Mouse (Mus musculus) intestine, embryonic 15.5 days (tissue): ENCODE data around the gene Stab2. TPM values are rescaled to one million over a fixed set of nuclear protein-coding genes. Genes with fewer than 3 reads are reported as not detected.

ENCODE experiments used
- ATAC-seq: fragments of 200-750 bp; cut with Nextera tagmentation; 2 replicates; pipeline ENCODE4 v1.8.0; 2017; ENCODE audit warnings: moderate TSS enrichment, moderate library complexity
- H3K27ac ChIP-seq: fragments of 300-500 bp; sonication (generic); 2 replicates; pipeline ENCODE4 v1.5.1; 2015; ENCODE audit warnings: mild to moderate bottlenecking, inconsistent platforms
- H3K27me3 ChIP-seq: fragments of 300-500 bp; sonication (generic); replicated peaks from 2 replicates; pipeline ENCODE4 v1.6.1; 2015; ENCODE audit warnings: inconsistent platforms
- H3K36me3 ChIP-seq: fragments of 300-500 bp; sonication (generic); 2 replicates; pipeline ENCODE4 v1.6.1; 2015; ENCODE audit warnings: inconsistent platforms
- H3K4me1 ChIP-seq: fragments of 300-500 bp; sonication (generic); replicated peaks from 2 replicates; pipeline ENCODE4 v1.6.1; 2015; ENCODE audit warnings: inconsistent platforms
- H3K4me2 ChIP-seq: fragments of 300-500 bp; sonication (generic); replicated peaks from 2 replicates; pipeline ENCODE4 v1.6.1; 2015; ENCODE audit warnings: mild to moderate bottlenecking, inconsistent platforms
- H3K4me3 ChIP-seq: fragments of 300-500 bp; sonication (generic); replicated peaks from 2 replicates; pipeline ENCODE4 v1.5.1; 2015; ENCODE audit warnings: inconsistent platforms
- H3K9ac ChIP-seq: fragments of 300-500 bp; sonication (generic); 2 replicates; pipeline ENCODE4 v1.6.1; 2015; ENCODE audit warnings: inconsistent platforms
- H3K9me3 ChIP-seq: fragments of 300-500 bp; sonication (generic); 2 replicates; pipeline ENCODE4 v1.6.1; 2016; ENCODE audit warnings: inconsistent platforms
- WGBS: fragments of 180-500 bp; shearing (Covaris S2); methylation state at CpG from one replicate; pipeline ENCODE4 v1.1.7; 2015; 5-methylcytosine and 5-hydroxymethylcytosine counted together
- polyA plus RNA-seq: library from polyadenylated mRNA; unstranded; fragments of >200 nt; fragmentation: Nextera tagmentation; extraction: Ambion mirVana; gene quantifications from 2 replicates; pipeline ENCODE4 v1.2.1, GENCODE M21; 2015

Gene Stab2
- 1.1 TPM in 2 replicates for polyA plus RNA-seq

DNA sequence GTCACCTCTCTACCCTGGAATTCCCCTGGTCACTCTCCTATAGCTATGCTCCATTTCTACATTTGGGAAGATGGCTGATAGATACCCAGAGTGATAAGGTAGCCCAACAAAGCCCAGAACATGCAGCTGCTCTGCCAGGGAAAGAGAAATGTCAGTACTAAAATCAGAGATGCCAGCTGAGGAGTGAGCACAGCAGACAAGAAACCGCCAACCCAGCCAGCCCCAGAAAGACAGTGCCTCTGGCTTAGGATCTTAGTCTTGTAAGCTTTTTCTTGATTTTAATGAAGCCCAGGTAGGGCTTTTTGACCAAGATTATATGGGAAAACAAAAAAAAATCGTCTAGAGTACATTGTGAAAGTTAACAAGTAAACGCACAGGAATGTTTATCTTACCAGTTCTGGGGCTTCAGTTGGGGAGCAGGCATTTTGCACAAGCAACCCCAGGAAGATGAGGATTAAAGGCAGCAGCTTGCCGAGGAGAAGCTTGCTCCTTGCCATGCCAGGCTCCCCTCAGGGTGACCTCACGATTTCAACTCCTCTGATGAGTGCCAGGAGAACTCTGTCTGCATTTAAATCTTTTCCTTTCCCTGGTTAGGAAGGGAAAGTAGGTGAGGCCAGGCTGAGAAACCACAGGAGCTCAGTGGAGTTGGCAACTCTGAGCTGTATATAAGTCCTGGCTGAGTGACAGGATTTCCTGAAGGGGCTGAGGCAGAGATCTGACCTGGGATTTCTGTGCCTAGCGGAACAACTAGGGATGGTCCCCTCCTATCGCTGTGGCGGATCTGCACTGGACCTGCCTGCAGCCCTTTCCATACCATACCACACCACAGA, at the start of gene Stab2:
TSS of gene Stab2 (minus strand) at position 641 of the 830 bp plus-strand sequence.
- Histone ChIP-seq H3K4me1 (no peaks in the 10 kb centered on the region), H3K27ac (no peak within 1 kb of the TSS), H3K4me3 (no peak within 1 kb of the TSS), H3K27me3 (no peaks in the 10 kb centered on the region), H3K9ac (no peak within 1 kb of the TSS), H3K9me3 (no peaks in the 10 kb centered on the region), H3K4me2 (no peak within 1 kb of the TSS), H3K36me3 (no peaks in the 10 kb centered on the region)
- no peak for ATAC-seq
- 51% methylated on average over 8 of the region's 8 CpGs for WGBS

DNA sequence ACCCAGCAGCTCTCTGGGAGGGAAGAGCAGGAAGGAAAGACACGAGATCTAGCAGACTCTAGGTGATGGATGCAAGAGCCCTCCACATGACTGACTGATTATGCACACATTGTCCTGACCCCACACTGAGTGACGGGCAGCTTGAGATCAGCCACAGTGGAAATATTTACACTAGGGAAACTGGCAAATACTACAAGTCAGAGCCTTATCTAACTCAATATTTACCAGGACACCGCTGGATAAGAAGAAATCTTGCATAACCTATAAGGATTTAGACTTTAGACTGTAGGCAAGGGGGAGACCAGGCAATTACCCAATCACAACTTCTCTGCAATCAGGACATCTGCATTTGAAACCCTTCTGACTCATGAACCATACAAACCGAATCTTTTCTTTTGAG, 43.9 kb upstream of the Stab2 start:
- peak; percentile 92 for ATAC-seq
- no peaks in the 10 kb centered on the region for H3K27me3 ChIP-seq
- H3K27ac ChIP-seq, result no peak overlapping the region
- H3K36me3 ChIP-seq, result no peaks in the 10 kb centered on the region
- H3K4me3 ChIP-seq, result no peak overlapping the region
- H3K4me1 ChIP-seq, result no peaks in the 10 kb centered on the region
- no peak overlapping the region for H3K9ac ChIP-seq
- no peaks in the 10 kb centered on the region for H3K9me3 ChIP-seq
- WGBS, result 29% methylated on average over 4 of the region's 4 CpGs
- H3K4me2 ChIP-seq, result no peak overlapping the region

DNA sequence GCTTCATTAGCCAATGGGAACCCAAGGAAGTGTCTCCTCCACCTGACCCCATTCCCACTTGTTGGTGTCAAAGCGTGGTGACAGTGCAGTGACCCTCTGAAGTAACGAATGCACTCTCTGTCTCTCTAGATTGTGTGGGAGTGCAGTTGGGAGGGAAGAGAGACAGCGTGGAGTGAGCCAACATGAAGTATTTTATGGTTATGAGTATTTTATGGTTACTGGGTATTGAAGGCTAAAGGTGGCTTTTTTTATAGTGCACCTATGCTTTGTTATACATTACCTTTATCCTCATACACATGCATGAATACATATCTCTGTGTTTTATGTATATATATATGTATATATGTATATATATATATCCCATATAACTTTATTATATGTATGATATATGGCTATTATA, 41.4 kb upstream of the Stab2 start:
- Histone ChIP-seq H3K4me1 (no peaks in the 10 kb centered on the region), H3K27me3 (no peaks in the 10 kb centered on the region), H3K27ac (no peak overlapping the region), H3K4me3 (no peak overlapping the region), H3K9ac (no peak overlapping the region), H3K9me3 (no peaks in the 10 kb centered on the region), H3K4me2 (no peak overlapping the region), H3K36me3 (no peaks in the 10 kb centered on the region)
- ATAC-seq, result peak; percentile 42; the same call in 1 of the 2 replicates
- 59% methylated on average over 3 of the region's 3 CpGs for WGBS

DNA sequence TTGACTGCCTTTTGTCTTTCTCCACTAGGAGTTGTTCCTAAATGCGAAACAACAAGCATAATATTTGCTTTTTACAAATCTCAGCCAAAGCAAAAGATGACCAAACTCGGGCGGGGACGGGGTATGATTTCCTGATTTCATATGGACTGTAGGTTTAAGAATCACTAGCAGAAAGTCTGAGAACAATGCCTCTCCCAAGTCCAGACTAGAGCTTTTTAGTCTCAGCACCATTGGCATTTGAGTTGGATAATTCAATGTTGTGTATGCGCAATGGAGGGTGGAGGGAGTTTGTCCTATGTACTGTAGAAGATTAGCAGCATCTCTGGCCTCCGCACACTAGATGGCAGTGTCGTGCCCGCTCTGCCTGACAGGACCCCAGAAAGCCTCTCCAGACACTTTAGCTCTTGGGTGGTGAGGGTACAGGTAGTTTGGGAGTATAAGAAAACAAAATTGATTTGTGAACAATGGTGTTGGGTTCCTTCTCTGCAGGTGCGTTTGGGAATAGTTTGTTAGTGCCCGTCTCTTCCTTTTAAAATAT, 39.2 kb upstream of the Stab2 start:
- ATAC-seq, result no peak
- Histone ChIP-seq H3K27me3 (no peaks in the 10 kb centered on the region), H3K27ac (no peak overlapping the region), H3K9me3 (no peaks in the 10 kb centered on the region), H3K36me3 (no peaks in the 10 kb centered on the region), H3K4me1 (no peaks in the 10 kb centered on the region), H3K4me2 (no peak overlapping the region), H3K9ac (no peak overlapping the region), H3K4me3 (no peak overlapping the region)
- 83% methylated on average over 10 of the region's 10 CpGs for WGBS

DNA sequence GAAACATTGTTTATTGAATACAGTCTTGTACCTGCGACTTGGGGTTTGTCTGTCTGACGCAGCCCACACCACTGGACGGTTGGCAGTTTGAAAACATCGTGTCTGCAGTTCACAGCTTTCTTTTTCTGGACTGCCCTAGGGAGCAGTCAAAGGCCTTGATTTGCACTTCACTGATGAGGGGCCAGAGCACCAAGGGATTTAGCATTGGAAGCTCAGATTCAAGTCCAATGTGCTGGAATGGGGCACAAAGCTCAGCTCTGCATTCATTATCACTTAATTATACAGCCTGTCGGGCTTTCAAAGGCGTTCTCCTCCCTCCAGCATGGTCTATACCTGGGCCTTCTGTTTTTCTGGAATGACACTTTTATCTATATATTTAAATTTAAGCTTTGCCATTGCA, 38.6 kb upstream of the Stab2 start:
- Histone ChIP-seq H3K9ac (no peak overlapping the region), H3K4me3 (no peak overlapping the region), H3K9me3 (no peaks in the 10 kb centered on the region), H3K36me3 (no peaks in the 10 kb centered on the region), H3K27me3 (no peaks in the 10 kb centered on the region), H3K4me1 (no peaks in the 10 kb centered on the region), H3K27ac (no peak overlapping the region), H3K4me2 (no peak overlapping the region)
- 38% methylated on average over 6 of the region's 6 CpGs for WGBS
- no peak for ATAC-seq

DNA sequence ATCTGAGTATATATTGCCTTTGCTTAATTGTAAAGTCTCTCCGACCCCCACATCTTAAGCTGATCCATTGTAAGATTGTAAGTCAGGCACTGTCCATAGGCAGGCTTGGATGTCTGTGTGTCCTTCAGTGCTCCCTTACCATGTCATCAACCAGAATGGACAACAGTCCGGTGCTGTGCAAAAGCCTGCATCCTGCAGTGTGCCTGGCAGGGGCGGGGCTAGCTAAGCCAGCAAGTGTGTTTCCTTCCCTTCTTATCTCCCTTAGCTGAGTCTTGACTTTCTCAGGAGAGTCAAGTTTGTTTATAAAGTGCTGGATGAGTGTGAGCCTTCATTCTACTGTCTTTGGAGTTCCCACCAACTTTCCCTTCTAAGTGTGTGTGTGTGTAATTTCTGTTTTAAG, 37.4 kb upstream of the Stab2 start:
- no peak for ATAC-seq
- 49% methylated on average over 3 of the region's 3 CpGs for WGBS
- H3K27me3 ChIP-seq, result no peaks in the 10 kb centered on the region

DNA sequence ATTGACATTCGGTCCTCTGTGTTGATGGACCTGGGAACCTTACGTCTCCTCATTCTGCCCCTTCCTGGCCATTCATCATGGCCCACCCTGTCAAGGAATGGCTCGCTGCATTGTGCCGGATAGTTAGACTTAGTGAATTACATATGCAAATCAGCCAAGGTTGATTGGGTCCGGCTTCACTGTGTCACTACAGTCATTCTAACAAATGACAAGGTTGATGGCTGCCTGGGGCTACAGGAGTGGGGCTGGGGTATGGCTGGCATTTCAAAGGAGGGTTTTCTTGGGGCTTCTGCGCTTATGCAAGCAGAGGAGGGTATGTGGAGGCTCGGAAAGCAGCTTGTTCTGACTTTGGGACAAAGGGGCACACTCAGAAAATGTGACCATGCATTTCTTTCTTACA, 33.4 kb upstream of the Stab2 start:
- Histone ChIP-seq H3K9ac (no peak overlapping the region), H3K4me1 (no peaks in the 10 kb centered on the region), H3K27me3 (no peaks in the 10 kb centered on the region), H3K4me2 (no peak overlapping the region), H3K4me3 (no peak overlapping the region), H3K9me3 (no peaks in the 10 kb centered on the region), H3K27ac (no peak overlapping the region), H3K36me3 (no peaks in the 10 kb centered on the region)
- WGBS, result 89% methylated on average over 7 of the region's 7 CpGs
- ATAC-seq, result no peak

More for the DNA sequence above, 37.4 kb upstream of the Stab2 start:
- H3K9ac ChIP-seq, result no peak overlapping the region
- H3K27ac ChIP-seq, result no peak overlapping the region
- no peak overlapping the region for H3K4me3 ChIP-seq
- no peak overlapping the region for H3K4me2 ChIP-seq
- H3K4me1 ChIP-seq, result no peaks in the 10 kb centered on the region
- H3K9me3 ChIP-seq, result no peaks in the 10 kb centered on the region
- H3K36me3 ChIP-seq, result no peaks in the 10 kb centered on the region

DNA sequence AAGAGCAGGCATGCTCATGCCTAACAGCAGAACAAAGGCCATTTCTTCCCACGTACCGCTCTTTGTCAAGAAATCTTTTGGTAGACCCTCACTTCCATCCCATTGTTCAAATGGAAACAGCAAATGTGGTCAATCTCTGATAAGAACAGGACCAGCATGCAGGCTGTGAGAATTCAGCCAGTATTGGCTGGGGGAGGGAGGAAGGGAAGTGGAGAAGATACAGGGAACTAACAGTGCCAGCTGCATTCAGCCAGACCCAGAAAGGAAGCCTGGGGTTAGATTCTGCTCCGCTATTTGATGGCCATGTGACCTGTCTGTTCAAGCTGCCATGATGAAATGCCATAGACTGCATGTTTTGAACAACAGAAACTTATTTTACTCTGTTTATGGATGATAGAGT, 32.0 kb upstream of the Stab2 start:
- H3K36me3 ChIP-seq, result no peaks in the 10 kb centered on the region
- no peaks in the 10 kb centered on the region for H3K9me3 ChIP-seq
- ATAC-seq, result no peak
- no peak overlapping the region for H3K27ac ChIP-seq
- H3K4me2 ChIP-seq, result no peak overlapping the region
- no peaks in the 10 kb centered on the region for H3K27me3 ChIP-seq
- H3K9ac ChIP-seq, result no peak overlapping the region
- 84% methylated on average over 3 of the region's 3 CpGs for WGBS
- H3K4me3 ChIP-seq, result no peak overlapping the region
- no peaks in the 10 kb centered on the region for H3K4me1 ChIP-seq

DNA sequence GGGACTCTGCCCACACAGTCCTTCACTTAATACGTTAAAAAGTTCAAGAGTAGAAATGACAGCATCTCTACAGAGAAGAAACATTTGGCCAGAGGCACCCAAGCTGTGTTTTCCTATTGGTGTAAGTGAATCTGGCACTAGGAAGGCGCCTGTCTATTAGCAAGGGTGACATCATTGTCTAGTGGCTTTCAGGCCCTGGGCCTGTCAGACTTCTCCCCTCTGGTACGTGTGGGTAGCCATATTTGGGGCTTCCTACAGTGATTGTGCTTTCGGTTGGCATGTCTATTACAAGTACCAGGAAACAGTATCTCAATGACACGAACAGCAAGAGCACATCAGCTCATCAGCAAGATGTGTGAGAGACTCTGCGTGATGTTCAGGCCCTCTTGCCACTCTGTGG, 31.5 kb upstream of the Stab2 start:
- no peaks in the 10 kb centered on the region for H3K4me1 ChIP-seq
- WGBS, result 85% methylated on average over 6 of the region's 6 CpGs
- no peak for ATAC-seq
- no peaks in the 10 kb centered on the region for H3K36me3 ChIP-seq
- no peaks in the 10 kb centered on the region for H3K9me3 ChIP-seq
- H3K27ac ChIP-seq, result no peak overlapping the region
- no peak overlapping the region for H3K9ac ChIP-seq
- no peaks in the 10 kb centered on the region for H3K27me3 ChIP-seq
- H3K4me2 ChIP-seq, result no peak overlapping the region
- H3K4me3 ChIP-seq, result no peak overlapping the region

DNA sequence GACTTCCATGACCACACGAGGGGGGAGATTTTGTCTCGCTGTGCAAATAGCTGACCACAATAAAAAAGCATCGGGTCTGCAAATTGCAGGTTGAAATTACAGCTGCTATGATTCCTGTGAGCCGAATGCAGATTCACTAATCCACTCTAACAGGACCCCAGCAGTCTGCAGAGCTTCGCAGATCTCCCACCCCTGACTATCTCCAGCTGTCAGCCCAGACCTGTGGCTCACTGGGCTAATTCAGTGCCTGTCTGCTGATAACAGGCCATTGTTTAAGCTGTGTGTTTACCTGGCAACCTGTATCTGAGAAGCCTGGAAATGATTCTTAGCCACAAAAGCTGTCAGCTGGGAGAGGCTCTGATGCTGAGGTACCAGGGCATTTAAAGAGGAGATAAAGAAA, 29.2 kb upstream of the Stab2 start:
- no peaks in the 10 kb centered on the region for H3K36me3 ChIP-seq
- no peaks in the 10 kb centered on the region for H3K9me3 ChIP-seq
- WGBS, result 37% methylated on average over 5 of the region's 5 CpGs
- no peak overlapping the region for H3K27ac ChIP-seq
- ATAC-seq, result no peak
- H3K4me1 ChIP-seq, result no peaks in the 10 kb centered on the region
- no peak overlapping the region for H3K4me2 ChIP-seq
- no peak overlapping the region for H3K9ac ChIP-seq
- no peak overlapping the region for H3K4me3 ChIP-seq
- no peaks in the 10 kb centered on the region for H3K27me3 ChIP-seq

DNA sequence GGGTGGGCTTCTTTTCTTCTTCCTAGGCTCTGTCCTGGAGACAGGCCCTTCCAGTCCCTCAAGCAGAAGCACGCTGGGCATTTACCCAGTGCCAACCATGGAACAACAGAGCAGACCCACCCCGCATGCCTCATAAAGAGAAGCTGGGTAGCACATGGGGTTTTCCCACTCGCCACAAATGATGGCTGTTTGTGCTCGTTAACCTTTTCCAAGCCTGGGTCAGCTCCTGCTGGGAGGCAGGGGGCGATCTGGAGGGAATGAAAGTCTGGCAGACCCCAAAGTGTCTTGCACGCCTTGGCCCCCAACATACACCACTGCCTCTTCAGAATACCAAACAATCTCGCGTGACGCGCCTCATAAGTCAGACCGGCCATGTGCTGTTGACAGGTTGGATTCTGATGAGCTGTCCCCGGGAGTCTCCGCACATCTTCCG, 28.5 kb upstream of the Stab2 start:
- H3K36me3 ChIP-seq, result no peaks in the 10 kb centered on the region
- no peaks in the 10 kb centered on the region for H3K4me1 ChIP-seq
- H3K27me3 ChIP-seq, result no peaks in the 10 kb centered on the region
- ATAC-seq, result no peak
- no peak overlapping the region for H3K27ac ChIP-seq
- no peak overlapping the region for H3K4me3 ChIP-seq
- no peak overlapping the region for H3K4me2 ChIP-seq
- no peak overlapping the region for H3K9ac ChIP-seq
- no peaks in the 10 kb centered on the region for H3K9me3 ChIP-seq
- WGBS, result 58% methylated on average over 14 of the region's 14 CpGs

DNA sequence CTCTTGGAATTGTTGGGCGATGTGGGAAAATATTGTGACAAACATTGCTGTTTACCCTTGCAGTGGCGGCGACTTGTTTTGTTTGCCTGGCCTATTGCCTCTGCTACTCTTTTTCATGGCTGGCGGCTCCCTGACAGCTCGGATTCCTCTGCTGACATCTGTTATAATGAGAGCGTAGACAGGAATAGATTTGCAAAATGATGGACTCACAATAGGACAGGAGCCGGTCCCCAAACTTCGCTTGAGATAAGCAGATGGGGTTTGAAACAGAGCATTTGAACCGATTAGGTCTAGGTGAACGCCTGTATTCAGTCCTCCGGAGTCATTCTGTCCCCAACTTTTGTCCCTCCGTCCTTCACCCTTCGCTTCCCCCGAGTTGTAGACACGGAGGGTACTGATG, 28.0 kb upstream of the Stab2 start:
- WGBS, result 86% methylated on average over 15 of the region's 15 CpGs
- no peak overlapping the region for H3K27ac ChIP-seq
- H3K4me1 ChIP-seq, result no peaks in the 10 kb centered on the region
- no peak overlapping the region for H3K9ac ChIP-seq
- no peaks in the 10 kb centered on the region for H3K9me3 ChIP-seq
- no peaks in the 10 kb centered on the region for H3K27me3 ChIP-seq
- no peaks in the 10 kb centered on the region for H3K36me3 ChIP-seq
- H3K4me3 ChIP-seq, result no peak overlapping the region
- no peak for ATAC-seq
- H3K4me2 ChIP-seq, result no peak overlapping the region

DNA sequence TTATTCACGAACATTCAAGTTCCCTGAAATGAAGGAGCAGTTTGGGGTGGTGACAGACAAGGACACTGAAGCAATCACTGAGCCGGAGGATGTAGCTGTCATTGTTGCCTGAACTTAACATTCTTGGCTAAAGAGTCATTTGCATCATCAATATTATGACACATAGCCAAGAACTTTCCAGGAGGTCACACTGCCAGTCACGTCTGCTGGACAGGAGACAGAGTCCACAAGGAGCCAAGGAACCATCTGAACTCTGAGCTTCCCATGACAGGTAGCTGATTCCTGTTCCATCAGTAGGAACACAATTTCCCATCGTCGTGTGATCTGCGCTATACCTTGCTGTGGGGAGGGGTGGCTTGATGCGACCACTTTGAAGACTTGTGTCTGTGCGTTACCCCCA, 24.9 kb upstream of the Stab2 start:
- Histone ChIP-seq H3K9ac (no peak overlapping the region), H3K9me3 (no peaks in the 10 kb centered on the region), H3K27ac (no peak overlapping the region), H3K4me2 (no peak overlapping the region), H3K27me3 (no peaks in the 10 kb centered on the region), H3K4me1 (no peaks in the 10 kb centered on the region), H3K4me3 (no peak overlapping the region), H3K36me3 (no peaks in the 10 kb centered on the region)
- ATAC-seq, result no peak
- WGBS, result 81% methylated on average over 8 of the region's 8 CpGs
